ENCODE assay signal across 8 mouse cellular contexts in the genomic region with DNA sequence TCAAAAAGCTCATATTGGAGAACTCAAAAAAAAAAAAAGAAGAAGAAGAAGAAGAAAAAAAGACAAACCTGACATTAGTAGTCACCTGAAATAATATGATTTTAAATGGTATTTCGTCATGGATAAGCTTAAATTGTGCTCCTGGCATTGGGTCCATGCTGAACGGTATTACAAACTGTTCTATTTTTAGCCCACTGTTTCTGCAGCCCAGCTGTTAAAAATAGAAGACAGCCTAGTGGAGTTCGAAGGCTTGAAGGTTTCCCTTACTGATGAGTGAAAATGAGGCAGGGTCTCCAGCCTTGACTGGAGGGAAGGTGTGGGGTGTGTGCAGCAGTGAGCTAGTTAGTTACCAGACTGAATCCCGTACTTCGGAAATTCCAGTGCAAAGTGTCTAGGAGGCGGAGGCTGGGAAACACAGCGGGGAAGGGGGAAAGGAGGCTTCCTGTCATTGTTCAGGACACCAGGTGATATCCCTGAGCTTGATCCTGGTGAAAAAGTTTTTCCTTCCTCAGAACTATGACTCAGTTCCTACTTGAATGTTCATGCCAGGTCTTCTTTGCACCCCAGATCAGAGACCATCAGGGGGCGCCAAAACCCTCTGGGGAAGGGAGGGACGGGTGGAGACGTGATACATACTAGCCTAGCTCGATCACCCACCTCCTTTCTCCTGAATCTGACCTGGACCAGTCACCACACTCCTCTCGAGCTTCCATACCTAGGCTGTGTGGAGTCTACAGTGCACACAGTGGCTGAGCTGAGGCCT.
A peak's percentile ranks its signal among the peaks of the same experiment; 100 is the strongest.
DNase-seq lines count a peak whose midpoint lies in the region; ATAC-seq and TF ChIP-seq lines count a peak whose summit lies in the region.
"Had no signal": no experiment of that assay in that cellular context is flagged by ENCODE, and none has a peak within 500 bp of the region (broad histone marks: within the 10 kb centered on the region; RNA-seq: fewer than 3 reads in every experiment).

No protein-coding gene starts in this region.

- in situ Hi-C loops in CH12.LX (cut with MboI; ENCODE audit: low pct_ligation_motif_present, low pct_unique_long_range_greater_than_20kb, low sequenced_read_pairs): loop anchor here (5.0 kb wide), 1 partner anchor 36 kb away; no protein-coding TSS in a partner anchor

- peak; percentile 79 for TF ChIP-seq RAD21 in CH12.LX (IDR thresholded peaks at IDR 0.05; ENCODE audit: low read depth, low read length)

- H3K4me2 ChIP-seq in CH12.LX (ENCODE audit: insufficient read depth, low read depth, poor library complexity, severe bottlenecking): peak overlapping the region; percentile 34
- peak overlapping the region; percentile 38 for H3K4me2 ChIP-seq in embryonic facial prominence, embryonic 13.5 days
- no peak overlapping the region for H3K4me2 ChIP-seq in midbrain, embryonic 14.5 days (ENCODE audit: low read length)
- H3K4me2 ChIP-seq: liver, embryonic 15.5 days had no signal

- no peaks in the 10 kb centered on the region for H3K27me3 ChIP-seq in CH12.LX (replicated peaks)
- H3K27me3 ChIP-seq in embryonic facial prominence, embryonic 13.5 days: 0 out of 2 replicates have a peak, but pooled peaks cover 3% of the 10 kb centered on the region
- no peaks in the 10 kb centered on the region for H3K27me3 ChIP-seq in midbrain, embryonic 14.5 days (ENCODE audit: control insufficient read depth, insufficient read depth, low read length)
- H3K27me3 ChIP-seq in splenic B cell, adult 2 months (ENCODE audit: control insufficient read depth, insufficient read depth, low read length, poor library complexity, severe bottlenecking): no peaks in the 10 kb centered on the region
- H3K27me3 ChIP-seq: liver, embryonic 15.5 days had no signal

- no peak for TF ChIP-seq EP300 in CH12.LX (IDR thresholded peaks at IDR 0.05; ENCODE audit: low read length)

- dilution Hi-C loops in CH12.LX (cut with MboI; ENCODE audit: extremely low pct_ligation_motif_present, extremely low pct_unique_long_range_greater_than_20kb, low sequenced_read_pairs): no loop called here

- peaks cover 24 to 76% of the 10 kb centered on the region in 2 experiments for H3K4me1 ChIP-seq in CH12.LX (ENCODE audit: control insufficient read depth in 1 of 2, insufficient read depth in 2 of 2)
- H3K4me1 ChIP-seq in embryonic facial prominence, embryonic 13.5 days: peaks cover 15% of the 10 kb centered on the region
- no peaks in the 10 kb centered on the region for H3K4me1 ChIP-seq in midbrain, embryonic 14.5 days (ENCODE audit: control insufficient read depth, insufficient read depth, low read length)
- H3K4me1 ChIP-seq: liver, embryonic 15.5 days had no signal

- peak overlapping the region; percentile 41 for H3K9ac ChIP-seq in CH12.LX (ENCODE audit: insufficient read depth, low read depth)
- no peak overlapping the region for H3K9ac ChIP-seq in embryonic facial prominence, embryonic 13.5 days
- H3K9ac ChIP-seq in midbrain, embryonic 14.5 days (replicated peaks; ENCODE audit: low read length): no peak overlapping the region
- H3K9ac ChIP-seq: liver, embryonic 15.5 days had no signal

- H3K36me3 ChIP-seq in CH12.LX (replicated peaks in 1 of 2; ENCODE audit: control insufficient read depth in 1 of 2, insufficient read depth in 1 of 2, low read length in 1 of 2): no peaks in the 10 kb centered on the region
- no peaks in the 10 kb centered on the region for H3K36me3 ChIP-seq in embryonic facial prominence, embryonic 13.5 days
- no peaks in the 10 kb centered on the region for H3K36me3 ChIP-seq in midbrain, embryonic 14.5 days (ENCODE audit: control insufficient read depth, insufficient read depth, low read length)
- H3K36me3 ChIP-seq in splenic B cell, adult 2 months (ENCODE audit: control insufficient read depth, insufficient read depth, low read length, poor library complexity, severe bottlenecking): no peaks in the 10 kb centered on the region
- H3K36me3 ChIP-seq: liver, embryonic 15.5 days had no signal

- TF ChIP-seq CTCF in CH12.LX (conservative IDR thresholded peaks at IDR 0.05 in 1 of 2, IDR thresholded peaks at IDR 0.05 in 1 of 2; ENCODE audit: low read depth in 2 of 2, low read length in 2 of 2): peak; percentile 65 to 83

- no peak overlapping the region for H3K27ac ChIP-seq in CH12.LX (ENCODE audit: insufficient read depth, low read depth)
- H3K27ac ChIP-seq in embryonic facial prominence, embryonic 13.5 days: no peak overlapping the region
- no peak overlapping the region for H3K27ac ChIP-seq in midbrain, embryonic 14.5 days (replicated peaks; ENCODE audit: low read depth, low read length)
- H3K27ac ChIP-seq: liver, embryonic 15.5 days had no signal

- ATAC-seq in embryonic facial prominence, embryonic 13.5 days (ENCODE audit: insufficient number of reproducible peaks, insufficient read depth, low FRiP score, low TSS enrichment, low read depth): peak; percentile 26; the same call in 1 of the 2 replicates
- no peak for ATAC-seq in midbrain, embryonic 14.5 days (ENCODE audit: low FRiP score, low TSS enrichment)

- 29% methylated on average over 12 of the region's 12 CpGs for WGBS in embryonic facial prominence, embryonic 13.5 days
- 49% methylated on average over 12 of the region's 12 CpGs for WGBS in midbrain, embryonic 14.5 days

- intact Hi-C loops in heart, postnatal 10 days (cut with DNase I): loop anchor here (1.0 to 2.0 kb wide), 2 partner anchors 23 to 32 kb away; no protein-coding TSS in a partner anchor

- peak overlapping the region in 1 of 3 experiments; percentile 21 for H3K4me3 ChIP-seq in CH12.LX (replicated peaks in 1 of 3; ENCODE audit: low read depth in 2 of 3, low read length in 2 of 3, poor library complexity in 1 of 3)
- no peak overlapping the region for H3K4me3 ChIP-seq in embryonic facial prominence, embryonic 13.5 days
- H3K4me3 ChIP-seq in midbrain, embryonic 14.5 days (replicated peaks; ENCODE audit: low read depth, low read length): no peak overlapping the region
- H3K4me3 ChIP-seq: liver, embryonic 15.5 days had no signal

- no peaks in the 10 kb centered on the region for H3K79me2 ChIP-seq in CH12.LX (replicated peaks; ENCODE audit: control insufficient read depth, extremely low read depth, insufficient read depth, poor library complexity, severe bottlenecking)

- H3K9me3 ChIP-seq in CH12.LX (replicated peaks; ENCODE audit: low read length): no peaks in the 10 kb centered on the region
- no peaks in the 10 kb centered on the region for H3K9me3 ChIP-seq in embryonic facial prominence, embryonic 13.5 days
- no peaks in the 10 kb centered on the region for H3K9me3 ChIP-seq in midbrain, embryonic 14.5 days (ENCODE audit: control insufficient read depth, low read length)
- H3K9me3 ChIP-seq: liver, embryonic 15.5 days had no signal

- no peak for TF ChIP-seq POLR2A in CH12.LX (IDR thresholded peaks at IDR 0.05; ENCODE audit: low read depth, low read length)

- DNase-seq in CH12.LX (ENCODE audit: extremely low read depth) (peak; percentile 84), ZHBTc4 (ENCODE audit: low read depth, low spot score) (peak; percentile 89)
- peak; percentile 85 to 91 for DNase-seq in heart, postnatal 10 days
- peak; percentile 14 to 25 for DNase-seq in layer of hippocampus, postnatal 36 days
- DNase-seq in midbrain, embryonic 14.5 days: peak; percentile 40
- DNase-seq in splenic B cell, adult 2 months (ENCODE audit: low read depth, low spot score): peak; percentile 76

TF ChIP-seq in CH12.LX, 34 proteins besides CTCF, POLR2A, EP300 and RAD21:
- TF ChIP-seq MEF2A (IDR thresholded peaks at IDR 0.05; ENCODE audit: borderline replicate concordance, low read depth, low read length): peak; percentile 79
- no peak for TF ChIP-seq PAX5 (IDR thresholded peaks at IDR 0.05; ENCODE audit: low read length)
- TF ChIP-seq SIN3A (IDR thresholded peaks at IDR 0.05; ENCODE audit: low read length): no peak
- TF ChIP-seq JUN (IDR thresholded peaks at IDR 0.05; ENCODE audit: insufficient read depth, low read depth, low read length): no peak
- peak; percentile 75 for TF ChIP-seq SMC3 (IDR thresholded peaks at IDR 0.05; ENCODE audit: low read depth, low read length)

Comparison
In these comparisons a context has a peak if more than half of its experiments do, and no peak if none do; other contexts are left out.
1. DNase-seq: peak in every context shown above with its lines; median percentile 89 in ZHBTc4; 88 in heart, postnatal 10 days; 84 in CH12.LX; 76 in splenic B cell, adult 2 months; 40 in midbrain, embryonic 14.5 days; 20 in layer of hippocampus, postnatal 36 days.